Mouse (Mus musculus) bone marrow, adult 2 months (tissue): Measurements from ENCODE around the gene Zbtb32.

ENCODE experiments used
- CTCF ChIP-seq: fragments of 200-500 bp; IDR thresholded peaks from 2 replicates; pipeline ENCODE4 v1.5.1; 2011; ENCODE audit warnings: low read length, control low read depth; ENCODE audit not compliant: control insufficient read depth, insufficient read depth
- POLR2A ChIP-seq: fragments of 200-500 bp; IDR thresholded peaks from 2 replicates; pipeline ENCODE4 v1.6.1; 2011; ENCODE audit warnings: low read depth, mild to moderate bottlenecking, control low read depth, low read length, borderline replicate concordance; ENCODE audit not compliant: control insufficient read depth

GRCm38 (mm10) chr7:30613529-30614112 lies 14.9 kb upstream of the Zbtb32 start:
- TF ChIP-seq POLR2A (no peak), CTCF (peak; percentile 78)
